8 mouse cellular contexts compared by ENCODE assay signal in the genomic region with DNA sequence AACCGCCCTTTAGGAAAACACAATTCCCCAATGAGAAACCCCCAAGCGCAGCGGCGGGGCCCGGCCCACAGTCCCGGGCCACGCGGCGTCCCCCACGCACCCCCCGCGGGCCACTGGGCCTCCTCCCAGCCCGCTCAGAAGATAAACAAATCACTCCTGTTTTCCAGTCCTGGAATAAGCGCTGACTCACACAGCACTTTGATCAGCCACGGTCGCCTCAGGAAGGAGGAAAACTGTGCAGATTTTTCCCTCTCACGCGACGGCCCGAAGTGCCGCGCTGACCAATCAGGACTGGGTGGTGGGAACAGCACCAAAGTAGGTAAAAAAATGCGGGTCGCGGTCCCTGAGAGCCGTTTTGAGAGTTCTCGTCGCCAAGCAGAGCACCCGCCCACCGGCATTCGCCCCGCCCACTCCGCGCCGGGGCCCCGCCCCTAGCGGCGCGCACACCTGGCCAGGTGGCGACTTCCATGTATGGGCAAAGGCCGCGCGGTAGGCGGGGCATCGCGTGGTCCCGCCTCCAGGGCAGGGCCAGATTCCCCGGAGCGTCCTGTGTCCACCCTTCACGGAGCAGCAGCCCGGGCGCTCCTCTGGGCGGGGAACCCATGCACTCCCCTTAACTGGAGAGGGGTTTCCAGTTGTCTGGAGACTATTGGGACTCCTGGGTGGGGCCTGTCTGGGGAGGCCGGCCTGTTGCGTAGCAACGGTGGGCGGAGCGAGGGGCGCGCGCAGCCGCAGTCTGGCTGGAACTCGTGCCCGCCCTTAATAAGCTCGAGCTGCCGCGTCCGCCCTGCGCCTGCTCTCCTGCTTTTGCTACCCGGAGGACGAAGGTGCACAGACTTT. TPM values are rescaled to one million over a fixed set of nuclear protein-coding genes. Genes with fewer than 3 reads are reported as not detected.
DNase-seq lines count a peak whose midpoint lies in the region; ATAC-seq and TF ChIP-seq lines count a peak whose summit lies in the region.

A gene (plus strand): TSS at position 561 of the 840 bp plus-strand sequence.

- H3K9ac ChIP-seq in forebrain, embryonic 13.5 days, result peak within 1 kb of the TSS; percentile 91
- H3K9ac ChIP-seq in liver, postnatal 0 days (replicated peaks), result peak within 1 kb of the TSS; percentile 90
- peak within 1 kb of the TSS; percentile 90 for H3K9ac ChIP-seq in neural tube, embryonic 14.5 days (replicated peaks; ENCODE audit: low read depth, low read length)

- DNase-seq in c-Kit-positive CD71-positive TER-119-positive erythroid progenitor cells, embryonic 14.5 days (ENCODE audit: low spot score), result peak; percentile 92
- DNase-seq in heart, postnatal 10 days, result peak; percentile 99
- no peak for DNase-seq in large intestine, adult 2 months (ENCODE audit: low read depth, low spot score)
- DNase-seq in liver, postnatal 0 days, result peak; percentile 97
- DNase-seq in testis, postnatal 10 days (ENCODE audit: low spot score), result peak; percentile 98

- no peaks in the 10 kb centered on the region for H3K36me3 ChIP-seq in E14TG2a.4 (ENCODE audit: insufficient read depth, low read length)
- H3K36me3 ChIP-seq in forebrain, embryonic 13.5 days (ENCODE audit: poor library complexity, severe bottlenecking), result no peaks in the 10 kb centered on the region
- no peaks in the 10 kb centered on the region for H3K36me3 ChIP-seq in liver, postnatal 0 days (replicated peaks; ENCODE audit: insufficient read depth, low read length)
- H3K36me3 ChIP-seq in neural tube, embryonic 14.5 days (ENCODE audit: control insufficient read depth, insufficient read depth, low read length), result no peaks in the 10 kb centered on the region

- WGBS in forebrain, embryonic 13.5 days, result under 1% methylated on average over 71 of the region's 71 CpGs
- WGBS in large intestine, adult 2 months, result under 1% methylated on average over 71 of the region's 71 CpGs
- WGBS in liver, postnatal 0 days (ENCODE audit: insufficient replicate concordance), result under 1% methylated on average over 71 of the region's 71 CpGs
- under 1% methylated on average over 70 of the region's 71 CpGs for WGBS in neural tube, embryonic 14.5 days

- no peaks in the 10 kb centered on the region for H3K9me3 ChIP-seq in E14TG2a.4 (ENCODE audit: low read length)
- H3K9me3 ChIP-seq in forebrain, embryonic 13.5 days (replicated peaks), result no peaks in the 10 kb centered on the region
- H3K9me3 ChIP-seq in liver, postnatal 0 days (ENCODE audit: low read length), result no peaks in the 10 kb centered on the region
- no peaks in the 10 kb centered on the region for H3K9me3 ChIP-seq in neural tube, embryonic 14.5 days (ENCODE audit: control insufficient read depth, low read length)

- peak within 1 kb of the TSS; percentile 95 for H3K4me3 ChIP-seq in E14TG2a.4 (replicated peaks; ENCODE audit: low read length)
- peak within 1 kb of the TSS; percentile 78 for H3K4me3 ChIP-seq in forebrain, embryonic 13.5 days
- peak within 1 kb of the TSS; percentile 86 for H3K4me3 ChIP-seq in liver, postnatal 0 days (ENCODE audit: low read depth, low read length)
- H3K4me3 ChIP-seq in neural tube, embryonic 14.5 days (ENCODE audit: low read depth, low read length), result peak within 1 kb of the TSS; percentile 83

- no peaks in the 10 kb centered on the region for H3K27me3 ChIP-seq in E14TG2a.4 (ENCODE audit: insufficient read depth, low read length)
- no peaks in the 10 kb centered on the region; the same call in 1 of the 2 replicates for H3K27me3 ChIP-seq in forebrain, embryonic 13.5 days
- no peaks in the 10 kb centered on the region for H3K27me3 ChIP-seq in liver, postnatal 0 days (ENCODE audit: insufficient read depth, low read length)
- H3K27me3 ChIP-seq in neural tube, embryonic 14.5 days (ENCODE audit: control insufficient read depth, insufficient read depth, low read length), result no peaks in the 10 kb centered on the region

- peak; percentile 96 for ATAC-seq in forebrain, embryonic 13.5 days
- ATAC-seq in liver, postnatal 0 days, result peak; percentile 85
- ATAC-seq in neural tube, embryonic 14.5 days (ENCODE audit: low read depth), result peak; percentile 96

- TF ChIP-seq CTCF in E14TG2a.4 (conservative IDR thresholded peaks at IDR 0.05; ENCODE audit: low read length), result no peak
- TF ChIP-seq CTCF in liver, postnatal 0 days (IDR thresholded peaks at IDR 0.05; ENCODE audit: low read depth), result no peak

- intact Hi-C loops in heart, postnatal 10 days (cut with DNase I), result loop anchor here (2.0 to 5.0 kb wide), 3 partner anchors 44 to 372 kb away; a partner anchor contains a TSS

- peaks cover 55% of the 10 kb centered on the region for H3K4me1 ChIP-seq in E14TG2a.4 (replicated peaks; ENCODE audit: low read depth, low read length)
- peaks cover 40% of the 10 kb centered on the region for H3K4me1 ChIP-seq in forebrain, embryonic 13.5 days
- H3K4me1 ChIP-seq in liver, postnatal 0 days (ENCODE audit: insufficient read depth), result peaks cover 22% of the 10 kb centered on the region
- H3K4me1 ChIP-seq in neural tube, embryonic 14.5 days (ENCODE audit: control insufficient read depth, insufficient read depth, low read length), result peaks cover 21% of the 10 kb centered on the region

- peak within 1 kb of the TSS; percentile 99 for H3K27ac ChIP-seq in forebrain, embryonic 13.5 days
- peak within 1 kb of the TSS; percentile 98 for H3K27ac ChIP-seq in liver, postnatal 0 days (ENCODE audit: low read depth)
- peak within 1 kb of the TSS; percentile 98 for H3K27ac ChIP-seq in neural tube, embryonic 14.5 days (ENCODE audit: low read depth, low read length)

- peak within 1 kb of the TSS; percentile 77 for H3K4me2 ChIP-seq in forebrain, embryonic 13.5 days
- peak within 1 kb of the TSS; percentile 96 for H3K4me2 ChIP-seq in liver, postnatal 0 days (ENCODE audit: low read depth, low read length)
- H3K4me2 ChIP-seq in neural tube, embryonic 14.5 days (ENCODE audit: low read depth, low read length), result peak within 1 kb of the TSS; percentile 87

- no peak; the same call in 1 of the 2 replicates for TF ChIP-seq EP300 in liver, postnatal 0 days (IDR thresholded peaks at IDR 0.05; ENCODE audit: low read depth)

RNA-seq across cellular contexts. Expression of the gene that starts here (rescaled TPM):
- 406 and 414 TPM in 2 replicates for polyA plus RNA-seq in forebrain, embryonic 13.5 days (2015; fragmentation: Nextera tagmentation; extraction: Ambion mirVana)
- total RNA-seq in heart, postnatal 10 days (2021), result 100 to 1,000 TPM; 486 to 498 TPM
- polyA plus RNA-seq in large intestine, adult 2 months (2012; rRNA removed), result 227 and 275 TPM in 2 replicates
- polyA plus RNA-seq in liver, postnatal 0 days (2015; fragmentation: Nextera tagmentation; extraction: Ambion mirVana), result 155 and 160 TPM in 2 replicates
- 452 and 484 TPM in 2 replicates for polyA plus RNA-seq in neural tube, embryonic 14.5 days (2014; fragmentation: Nextera tagmentation; extraction: Ambion mirVana)
